Mouse (Mus musculus): Measurements from ENCODE around the gene B430218F22Rik. TPM values are rescaled to one million over a fixed set of nuclear protein-coding genes. Genes with fewer than 3 reads are reported as not detected.
"Not testable (repeated sequence)": the region's sequence is repeated elsewhere in the genome, so short reads cannot be mapped to it uniquely, and the experiment has no call there.

B430218F22Rik gene
- polyA plus RNA-seq (2015; fragmentation: Nextera tagmentation; extraction: Ambion mirVana), result 0.56 and 1.2 TPM in 2 replicates

DNA sequence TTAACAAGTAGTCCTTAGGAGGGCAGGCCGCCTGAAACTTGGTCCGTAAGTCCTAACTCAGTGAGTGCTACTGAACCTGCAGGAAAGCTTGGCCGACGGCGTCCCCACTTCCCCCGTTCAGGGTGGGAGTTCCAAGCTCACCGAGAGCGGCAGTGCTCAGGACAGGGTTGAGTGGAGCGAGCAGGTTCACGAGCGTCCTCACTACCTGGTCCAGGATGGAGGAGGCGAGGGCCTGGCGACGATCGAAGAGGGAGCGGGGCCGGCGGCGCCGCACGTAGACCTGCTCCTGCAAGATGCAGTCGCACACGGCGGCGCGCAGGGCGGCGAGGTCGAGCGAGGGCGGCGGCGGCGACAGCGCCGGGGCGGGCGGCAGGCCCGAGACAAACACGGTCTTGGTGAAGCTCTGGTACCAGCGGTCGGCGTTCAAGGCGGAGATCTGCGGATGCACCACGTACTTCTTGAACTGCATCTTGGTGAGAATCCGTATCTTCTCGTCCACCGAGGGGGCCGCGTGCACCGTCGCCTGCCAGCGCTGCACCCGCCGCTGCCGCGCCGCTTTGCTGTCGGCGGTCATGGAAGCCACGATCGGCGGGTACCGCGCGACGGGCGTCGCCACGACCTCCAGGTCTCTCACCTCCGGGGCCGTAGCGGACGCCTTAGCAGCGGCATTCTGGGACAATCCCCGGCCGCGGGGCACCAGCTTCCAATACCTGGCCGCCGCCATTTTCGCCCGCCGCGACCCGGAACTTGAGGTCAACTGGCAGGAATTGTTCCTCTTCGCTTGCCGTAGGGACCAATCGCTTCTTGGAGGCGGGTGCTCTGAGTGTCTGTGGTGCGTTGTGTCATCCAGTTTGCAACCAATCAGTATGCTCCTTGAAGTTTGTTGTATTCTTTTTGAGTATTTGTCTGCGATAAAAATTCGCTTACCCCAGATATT, at the start of gene B430218F22Rik, which contains the start of gene Mrps30:
TSS of gene B430218F22Rik (plus strand) at position 120 of the 937 bp plus-strand sequence.
TSS of gene Mrps30 (minus strand) at position 742 of the 937 bp plus-strand sequence.
- Histone ChIP-seq H3K27ac (peak within 1 kb of the TSS; percentile 84), H3K4me1 (peaks cover 6% of the 10 kb centered on the region), H3K27me3 (no peaks in the 10 kb centered on the region)

DNA sequence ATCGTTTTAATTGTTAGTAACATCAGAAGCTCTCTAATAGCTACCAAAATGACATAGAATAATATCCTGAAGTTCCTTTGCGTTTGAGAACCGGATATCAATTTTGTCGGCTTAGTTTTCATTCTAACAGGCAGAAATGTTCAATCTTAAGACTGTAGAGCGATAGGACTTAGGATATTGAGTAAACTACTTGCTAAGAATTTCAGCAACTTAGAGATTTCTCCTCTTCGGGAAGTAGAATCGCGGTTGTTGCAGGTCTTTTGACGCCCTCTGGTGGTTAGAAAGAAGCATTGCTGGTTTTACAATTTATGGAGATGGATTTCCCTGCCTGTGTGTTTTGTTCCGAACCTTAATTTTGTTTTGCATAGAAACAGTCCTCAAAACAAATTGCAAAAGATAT, 36.2 kb upstream of the B430218F22Rik start:
- H3K9me3 ChIP-seq, result no peaks in the 10 kb centered on the region
- 23% methylated on average over 10 of the region's 10 CpGs for WGBS
- ATAC-seq (ENCODE audit: insufficient number of reproducible peaks, insufficient read depth, low FRiP score, low TSS enrichment, low read depth), result no peak
- H3K27me3 ChIP-seq, result no peaks in the 10 kb centered on the region
- H3K9ac ChIP-seq, result no peak overlapping the region
- no peak overlapping the region; the same call in 1 of the 2 replicates for H3K4me2 ChIP-seq
- no peak overlapping the region for H3K27ac ChIP-seq
- no peaks in the 10 kb centered on the region for H3K4me1 ChIP-seq
- H3K36me3 ChIP-seq, result no peaks in the 10 kb centered on the region
- H3K4me3 ChIP-seq, result no peak overlapping the region

More for the DNA sequence above, at the start of gene B430218F22Rik, which contains the start of gene Mrps30:
- peak within 1 kb of the TSS; percentile 88 for H3K4me3 ChIP-seq
- peak; percentile 94 for ATAC-seq (ENCODE audit: insufficient number of reproducible peaks, insufficient read depth, low FRiP score, low TSS enrichment, low read depth)
- peak within 1 kb of the TSS; percentile 78 for H3K4me2 ChIP-seq
- no peaks in the 10 kb centered on the region for H3K9me3 ChIP-seq
- under 1% methylated on average over 89 of the region's 93 CpGs for whole genome bisulfite sequencing
- H3K9ac ChIP-seq, result peak within 1 kb of the TSS; percentile 90
- peaks cover 30% of the 10 kb centered on the region for H3K36me3 ChIP-seq

DNA sequence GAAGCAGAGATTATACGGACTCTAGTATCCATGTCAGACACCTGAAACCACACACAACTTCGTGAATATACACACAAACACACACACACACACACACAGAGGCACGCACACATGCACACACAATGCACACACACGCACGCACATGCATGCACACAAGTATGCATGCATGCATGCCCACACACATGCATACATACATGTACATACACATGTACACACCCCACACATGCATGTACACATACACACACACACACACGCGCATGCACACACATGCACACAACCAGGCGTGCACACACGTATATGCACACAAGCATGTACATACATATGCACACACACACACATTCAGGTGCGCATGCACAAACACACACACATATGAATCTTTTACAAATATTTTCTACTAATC, 35.6 kb upstream of the B430218F22Rik start:
- no peaks in the 10 kb centered on the region for H3K4me1 ChIP-seq
- H3K9me3 ChIP-seq, result no peaks in the 10 kb centered on the region
- no peaks in the 10 kb centered on the region for H3K27me3 ChIP-seq
- 89% methylated on average over 10 of the region's 10 CpGs for WGBS
- H3K36me3 ChIP-seq, result no peaks in the 10 kb centered on the region
- H3K27ac ChIP-seq, result no peak overlapping the region
- no peak for ATAC-seq (ENCODE audit: insufficient number of reproducible peaks, insufficient read depth, low FRiP score, low TSS enrichment, low read depth)
- H3K4me3 ChIP-seq, result no peak overlapping the region
- H3K9ac ChIP-seq, result no peak overlapping the region
- no peak overlapping the region for H3K4me2 ChIP-seq

DNA sequence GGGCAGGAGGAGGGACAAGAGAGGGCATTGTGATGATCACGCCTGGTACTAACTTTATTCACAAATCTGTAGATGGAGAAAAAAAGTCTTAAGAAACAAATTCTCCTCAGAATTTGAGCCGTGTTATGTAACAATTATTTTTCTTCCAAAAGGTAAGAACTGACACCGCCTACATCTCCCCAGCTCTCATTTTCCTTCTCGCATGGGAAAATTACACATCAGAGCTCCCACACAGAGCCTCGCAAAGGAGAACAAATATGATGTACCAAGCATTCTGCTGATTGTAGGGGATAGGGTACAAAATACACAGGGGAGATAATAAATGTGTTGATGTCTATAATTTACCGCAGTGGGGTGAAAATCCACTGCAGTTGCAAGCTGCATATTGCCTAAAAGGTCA, 23.1 kb upstream of the B430218F22Rik start:
- WGBS, result 75% methylated on average over 6 of the region's 6 CpGs
- Histone ChIP-seq H3K9me3 (no peaks in the 10 kb centered on the region), H3K4me3 (no peak overlapping the region), H3K36me3 (no peaks in the 10 kb centered on the region), H3K27me3 (no peaks in the 10 kb centered on the region), H3K4me1 (peaks cover 8% of the 10 kb centered on the region; the same call in 1 of the 2 replicates), H3K4me2 (0 out of 2 replicates have a peak overlapping the region, but pooled peaks have one; percentile 16), H3K9ac (no peak overlapping the region), H3K27ac (no peak overlapping the region)
- ATAC-seq (ENCODE audit: insufficient number of reproducible peaks, insufficient read depth, low FRiP score, low TSS enrichment, low read depth), result no peak

DNA sequence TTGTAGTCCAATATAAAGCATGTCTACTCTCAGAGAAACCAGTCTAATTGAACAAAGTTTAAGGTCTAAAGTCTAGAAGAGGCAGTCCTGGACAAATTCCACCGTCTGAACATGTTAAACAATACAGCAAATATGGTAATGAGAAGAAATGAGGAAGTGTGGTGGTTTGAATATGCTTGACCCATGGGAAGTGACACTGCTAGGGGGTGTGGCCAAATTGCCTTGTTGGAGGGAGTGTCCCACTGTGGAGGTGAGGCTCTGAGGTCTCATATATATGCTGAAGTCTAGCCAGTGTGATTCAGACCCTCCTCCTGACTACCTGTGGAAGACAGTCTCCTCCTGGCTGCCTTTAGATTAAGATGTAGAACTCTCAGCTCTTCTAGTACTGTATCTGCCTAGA, 20.7 kb upstream of the B430218F22Rik start:
- Histone ChIP-seq H3K27me3 (no peaks in the 10 kb centered on the region), H3K9me3 (no peaks in the 10 kb centered on the region), H3K4me2 (no peak overlapping the region), H3K36me3 (no peaks in the 10 kb centered on the region), H3K4me3 (no peak overlapping the region), H3K27ac (no peak overlapping the region), H3K4me1 (peaks cover 8% of the 10 kb centered on the region; the same call in 1 of the 2 replicates), H3K9ac (no peak overlapping the region)
- ATAC-seq (ENCODE audit: insufficient number of reproducible peaks, insufficient read depth, low FRiP score, low TSS enrichment, low read depth), result no peak
- WGBS, result 81% methylated on average over 1 of the region's 1 CpGs

DNA sequence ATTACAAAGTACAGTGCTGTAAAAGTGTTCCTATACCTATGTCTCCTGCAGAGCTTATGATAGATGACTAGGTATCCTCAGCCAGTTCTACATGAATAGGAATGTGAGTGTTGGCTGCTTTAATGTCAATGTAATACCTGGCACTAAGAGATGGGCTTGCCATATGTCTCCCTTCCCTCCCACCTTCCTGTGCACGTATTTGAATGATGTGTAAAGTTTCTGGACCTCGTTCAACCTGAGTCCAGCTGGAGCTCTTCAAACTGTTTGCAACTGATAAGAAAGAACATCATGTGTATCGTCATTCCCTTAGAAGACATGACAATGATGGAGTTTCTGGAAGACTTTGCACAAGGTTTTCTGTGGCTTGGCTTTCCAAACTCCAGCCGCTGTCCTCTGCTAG, 13.6 kb upstream of the B430218F22Rik start:
- 89% methylated on average over 4 of the region's 4 CpGs for WGBS
- Histone ChIP-seq H3K36me3 (peaks cover 8% of the 10 kb centered on the region; the same call in 1 of the 2 replicates), H3K27me3 (no peaks in the 10 kb centered on the region), H3K9ac (no peak overlapping the region), H3K9me3 (no peaks in the 10 kb centered on the region), H3K4me2 (no peak overlapping the region), H3K4me1 (no peaks in the 10 kb centered on the region), H3K27ac (no peak overlapping the region), H3K4me3 (no peak overlapping the region)
- no peak for ATAC-seq (ENCODE audit: insufficient number of reproducible peaks, insufficient read depth, low FRiP score, low TSS enrichment, low read depth)

DNA sequence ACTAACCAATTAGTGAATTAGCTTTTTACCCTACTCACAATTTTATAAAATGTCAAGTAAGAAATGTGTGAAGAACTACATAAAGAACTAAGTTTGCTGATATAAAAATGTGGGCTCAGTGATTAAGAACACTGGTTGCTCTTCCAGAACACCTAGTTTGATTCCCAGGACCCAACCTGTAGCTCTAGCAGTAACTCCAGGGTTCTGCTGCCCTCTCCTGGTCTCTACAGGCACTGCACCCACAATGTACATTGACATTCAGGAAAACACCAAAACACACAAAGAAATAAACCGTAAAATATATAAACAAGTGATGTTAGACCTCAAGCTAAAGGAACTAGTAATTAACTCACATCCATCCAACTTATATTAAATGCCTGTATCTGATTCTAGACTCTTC, 7.3 kb upstream of the B430218F22Rik start:
- Histone ChIP-seq H3K4me2 (no peak overlapping the region), H3K4me1 (no peaks in the 10 kb centered on the region), H3K36me3 (peaks cover 43% of the 10 kb centered on the region), H3K9ac (no peak overlapping the region), H3K9me3 (no peaks in the 10 kb centered on the region), H3K27ac (no peak overlapping the region), H3K4me3 (no peak overlapping the region), H3K27me3 (no peaks in the 10 kb centered on the region)
- ATAC-seq (ENCODE audit: insufficient number of reproducible peaks, insufficient read depth, low FRiP score, low TSS enrichment, low read depth), result no peak
- WGBS, result 72% methylated on average over 1 of the region's 1 CpGs

DNA sequence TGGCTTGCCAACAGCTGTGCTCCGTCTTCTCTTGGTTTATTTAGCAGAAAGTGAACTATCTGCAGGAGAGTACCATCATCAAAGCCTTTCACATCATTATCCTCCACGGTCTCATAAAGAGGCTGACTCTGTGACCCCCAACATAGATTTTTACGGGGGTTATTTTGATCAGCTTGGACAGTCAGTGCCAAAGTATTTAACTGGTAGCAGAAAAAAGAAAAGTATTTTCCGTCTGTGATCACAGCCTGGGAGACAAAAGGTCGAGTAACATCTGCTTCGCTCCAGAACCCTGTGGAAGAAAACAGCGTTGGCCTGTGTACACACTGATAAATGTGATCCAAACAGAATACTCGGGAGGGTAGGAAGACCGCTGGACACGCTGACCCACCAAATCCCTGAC, 6.0 kb upstream of the B430218F22Rik start:
- WGBS, result 69% methylated on average over 10 of the region's 10 CpGs
- Histone ChIP-seq H3K36me3 (peaks cover 52% of the 10 kb centered on the region), H3K4me2 (no peak overlapping the region), H3K4me3 (no peak overlapping the region), H3K9me3 (no peaks in the 10 kb centered on the region), H3K27me3 (no peaks in the 10 kb centered on the region), H3K9ac (no peak overlapping the region), H3K4me1 (no peaks in the 10 kb centered on the region), H3K27ac (no peak overlapping the region)
- ATAC-seq (ENCODE audit: insufficient number of reproducible peaks, insufficient read depth, low FRiP score, low TSS enrichment, low read depth), result no peak

DNA sequence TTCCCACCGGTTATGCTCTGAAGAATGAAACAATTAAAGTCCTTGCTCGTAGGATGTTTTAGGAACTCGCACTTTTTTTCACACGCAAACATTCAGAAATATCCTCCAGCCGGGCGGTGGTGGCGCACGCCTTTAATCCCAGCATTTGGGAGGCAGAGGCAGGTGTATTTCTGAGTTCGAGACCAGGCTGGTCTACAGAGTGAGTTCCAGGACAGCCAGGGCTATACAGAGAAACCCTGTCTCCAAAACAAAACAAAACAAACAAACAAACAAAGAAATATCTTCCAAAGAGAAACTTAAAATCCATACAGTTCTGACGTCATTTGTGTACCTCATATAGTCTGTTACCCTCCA, 995 bp downstream of the B430218F22Rik start:
- not testable (repeated sequence) for H3K9ac ChIP-seq, H3K9me3 ChIP-seq, H3K27ac ChIP-seq, H3K4me1 ChIP-seq, H3K27me3 ChIP-seq
- Histone ChIP-seq H3K4me3 (peak overlapping the region; percentile 88), H3K36me3 (peaks cover 25% of the 10 kb centered on the region), H3K4me2 (peak overlapping the region; percentile 54)
- 10% methylated on average over 10 of the region's 10 CpGs for WGBS
- ATAC-seq (ENCODE audit: insufficient number of reproducible peaks, insufficient read depth, low FRiP score, low TSS enrichment, low read depth), result peak; percentile 12; the same call in 1 of the 2 replicates

DNA sequence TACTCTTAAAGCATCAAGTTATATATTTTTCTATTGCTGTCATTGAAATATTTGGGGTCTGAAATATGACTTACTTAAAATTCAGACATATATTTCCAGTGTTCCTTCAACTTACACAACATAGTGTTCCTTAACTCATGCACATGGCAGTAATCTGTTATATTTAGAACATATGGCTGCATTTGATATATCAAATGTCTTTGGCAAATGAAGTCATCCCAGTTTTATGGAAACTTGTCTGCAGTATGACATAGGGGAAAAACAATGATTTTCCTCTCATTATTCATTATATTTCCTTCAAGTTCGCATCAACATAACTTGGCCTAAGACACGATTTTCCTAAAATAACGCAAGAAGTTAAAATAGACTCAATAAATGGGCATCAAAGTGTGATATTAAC, 9.4 kb downstream of the B430218F22Rik start:
- ATAC-seq (ENCODE audit: insufficient number of reproducible peaks, insufficient read depth, low FRiP score, low TSS enrichment, low read depth), result no peak
- Histone ChIP-seq H3K36me3 (no peaks in the 10 kb centered on the region), H3K27ac (no peak overlapping the region), H3K9me3 (no peaks in the 10 kb centered on the region), H3K4me2 (no peak overlapping the region), H3K27me3 (no peaks in the 10 kb centered on the region), H3K4me3 (no peak overlapping the region), H3K9ac (no peak overlapping the region), H3K4me1 (peaks cover 2% of the 10 kb centered on the region; the same call in 1 of the 2 replicates)
- 53% methylated on average over 3 of the region's 3 CpGs for WGBS

DNA sequence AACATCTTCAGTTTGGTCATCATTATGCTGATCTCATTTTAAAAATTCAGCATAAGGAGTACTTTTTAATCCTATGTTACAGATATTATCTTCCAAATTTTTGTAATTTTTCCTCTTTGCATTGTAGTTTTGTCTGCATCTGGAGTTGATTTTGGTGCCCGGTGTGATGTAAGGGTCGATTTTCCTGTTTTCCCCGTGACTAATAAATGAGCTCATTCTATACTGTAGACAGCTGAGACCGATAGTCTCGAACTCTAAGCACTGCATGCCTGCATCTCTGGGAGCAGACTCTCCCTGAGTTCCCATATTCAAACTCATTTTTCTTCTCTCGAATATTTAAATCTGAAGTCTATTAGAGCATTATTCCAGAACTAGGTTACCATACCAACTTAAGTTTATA, 13.9 kb downstream of the B430218F22Rik start:
- peaks cover 2% of the 10 kb centered on the region; the same call in 1 of the 2 replicates for H3K4me1 ChIP-seq
- WGBS, result 18% methylated on average over 6 of the region's 6 CpGs
- no peaks in the 10 kb centered on the region for H3K36me3 ChIP-seq
- no peak overlapping the region for H3K4me3 ChIP-seq
- no peaks in the 10 kb centered on the region for H3K27me3 ChIP-seq
- ATAC-seq (ENCODE audit: insufficient number of reproducible peaks, insufficient read depth, low FRiP score, low TSS enrichment, low read depth), result no peak
- no peak overlapping the region for H3K27ac ChIP-seq
- no peak overlapping the region for H3K9ac ChIP-seq
- no peaks in the 10 kb centered on the region for H3K9me3 ChIP-seq
- no peak overlapping the region for H3K4me2 ChIP-seq

DNA sequence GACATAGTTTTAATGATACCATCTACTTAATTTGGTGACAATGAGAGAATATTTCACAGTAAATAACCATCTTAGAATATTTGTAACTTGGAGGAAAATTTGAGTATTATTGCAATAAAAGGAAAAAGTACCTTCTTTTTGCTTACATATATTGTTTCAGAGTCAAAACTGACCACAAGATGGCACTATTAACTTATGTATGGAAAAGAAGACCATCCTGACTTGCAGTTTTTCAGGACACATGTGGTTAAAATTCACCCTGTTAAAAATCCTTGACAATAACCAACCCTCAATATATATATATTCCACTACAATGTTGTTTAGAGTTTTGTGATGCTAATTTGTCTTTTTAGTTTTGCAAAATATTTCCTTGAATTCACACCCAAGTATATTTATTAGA, 17.1 kb downstream of the B430218F22Rik start:
- ATAC-seq (ENCODE audit: insufficient number of reproducible peaks, insufficient read depth, low FRiP score, low TSS enrichment, low read depth), result no peak
- Histone ChIP-seq H3K9ac (no peak overlapping the region), H3K27me3 (no peaks in the 10 kb centered on the region), H3K4me2 (no peak overlapping the region), H3K4me1 (peaks cover 2% of the 10 kb centered on the region; the same call in 1 of the 2 replicates), H3K9me3 (no peaks in the 10 kb centered on the region), H3K27ac (no peak overlapping the region), H3K4me3 (no peak overlapping the region), H3K36me3 (no peaks in the 10 kb centered on the region)

Measured in embryonic facial prominence, embryonic 13.5 days (tissue).